Mouse (Mus musculus): ENCODE measurements around the gene Surf6. TPM values are rescaled to one million over a fixed set of nuclear protein-coding genes. Genes with fewer than 3 reads are reported as not detected.
A peak's percentile ranks its signal among the peaks of the same experiment; 100 is the strongest.

The Surf6 gene
- polyA plus RNA-seq, 1 experiment, result 3.4 TPM

- no peaks in the 10 kb centered on the region for H3K27me3 ChIP-seq (ENCODE audit: control insufficient read depth, insufficient read depth, low read length)
- TF ChIP-seq POLR2A (IDR thresholded peaks at IDR 0.05; ENCODE audit: low read depth, low read length), result no peak
- no peak for TF ChIP-seq CTCF (IDR thresholded peaks at IDR 0.05; ENCODE audit: extremely low read depth, insufficient read length, insufficient replicate concordance, low read depth, low read length)
- peak overlapping the region; percentile 82 for H3K4me3 ChIP-seq (ENCODE audit: low read depth, low read length)
- whole genome bisulfite sequencing, result 45% methylated on average over 5 of the region's 5 CpGs
- peaks cover 29% of the 10 kb centered on the region for H3K36me3 ChIP-seq (ENCODE audit: control insufficient read depth, insufficient read depth, low read length)
- H3K4me1 ChIP-seq (ENCODE audit: control insufficient read depth, insufficient read depth, insufficient read length, low read length), result peaks cover 19% of the 10 kb centered on the region
- H3K27ac ChIP-seq (ENCODE audit: insufficient read depth, low read depth, low read length), result no peak overlapping the region
These were observed 9.6 kb upstream of the Surf6 start for GRCm38 (mm10) chr2:26912253-26912770.

GRCm38 (mm10) chr2:26910994-26911765, 8.5 kb upstream of the Surf6 start:
- H3K36me3 ChIP-seq (ENCODE audit: control insufficient read depth, insufficient read depth, low read length), result peaks cover 29% of the 10 kb centered on the region
- under 1% methylated on average over 37 of the region's 37 CpGs for WGBS

GRCm38 (mm10) chr2:26910124-26910993, 7.7 kb upstream of the Surf6 start, which contains the start of the genes Med22 and Rpl7a:
Gene Med22 (minus strand): TSS chr2:26910677.
Gene Rpl7a (plus strand): TSS chr2:26910764.
- TF ChIP-seq POLR2A (IDR thresholded peaks at IDR 0.05; ENCODE audit: low read depth, low read length) (peak; percentile 88), CTCF (IDR thresholded peaks at IDR 0.05; ENCODE audit: extremely low read depth, insufficient read length, insufficient replicate concordance, low read depth, low read length) (no peak)
- under 1% methylated on average over 74 of the region's 74 CpGs for WGBS
- Histone ChIP-seq H3K27ac (ENCODE audit: insufficient read depth, low read depth, low read length) (peak within 1 kb of the TSS; percentile 73), H3K4me1 (ENCODE audit: control insufficient read depth, insufficient read depth, insufficient read length, low read length) (peaks cover 12% of the 10 kb centered on the region), H3K27me3 (ENCODE audit: control insufficient read depth, insufficient read depth, low read length) (no peaks in the 10 kb centered on the region), H3K36me3 (ENCODE audit: control insufficient read depth, insufficient read depth, low read length) (peaks cover 29% of the 10 kb centered on the region), H3K4me3 (ENCODE audit: low read depth, low read length) (peak within 1 kb of the TSS; percentile 82)

More at GRCm38 (mm10) chr2:26910994-26911765, 8.5 kb upstream of the Surf6 start:
- H3K4me3 ChIP-seq (ENCODE audit: low read depth, low read length), result peak overlapping the region; percentile 82
- peak overlapping the region; percentile 69 for H3K27ac ChIP-seq (ENCODE audit: insufficient read depth, low read depth, low read length)
- no peaks in the 10 kb centered on the region for H3K27me3 ChIP-seq (ENCODE audit: control insufficient read depth, insufficient read depth, low read length)
- TF ChIP-seq CTCF (IDR thresholded peaks at IDR 0.05; ENCODE audit: extremely low read depth, insufficient read length, insufficient replicate concordance, low read depth, low read length), result no peak
- TF ChIP-seq POLR2A (IDR thresholded peaks at IDR 0.05; ENCODE audit: low read depth, low read length), result no peak
- H3K4me1 ChIP-seq (ENCODE audit: control insufficient read depth, insufficient read depth, insufficient read length, low read length), result peaks cover 12% of the 10 kb centered on the region

- Histone ChIP-seq H3K27ac (ENCODE audit: insufficient read depth, low read depth, low read length) (no peak overlapping the region), H3K4me3 (ENCODE audit: low read depth, low read length) (no peak overlapping the region), H3K36me3 (ENCODE audit: control insufficient read depth, insufficient read depth, low read length) (peaks cover 28% of the 10 kb centered on the region), H3K4me1 (ENCODE audit: control insufficient read depth, insufficient read depth, insufficient read length, low read length) (peaks cover 12% of the 10 kb centered on the region), H3K27me3 (ENCODE audit: control insufficient read depth, insufficient read depth, low read length) (no peaks in the 10 kb centered on the region)
- TF ChIP-seq CTCF (IDR thresholded peaks at IDR 0.05; ENCODE audit: extremely low read depth, insufficient read length, insufficient replicate concordance, low read depth, low read length), result no peak
- TF ChIP-seq POLR2A (IDR thresholded peaks at IDR 0.05; ENCODE audit: low read depth, low read length), result no peak
These were observed 6.7 kb upstream of the Surf6 start for GRCm38 (mm10) chr2:26909387-26909784.

- TF ChIP-seq POLR2A (IDR thresholded peaks at IDR 0.05; ENCODE audit: low read depth, low read length) (no peak), CTCF (IDR thresholded peaks at IDR 0.05; ENCODE audit: extremely low read depth, insufficient read length, insufficient replicate concordance, low read depth, low read length) (no peak)
- peaks cover 26% of the 10 kb centered on the region for H3K36me3 ChIP-seq (ENCODE audit: control insufficient read depth, insufficient read depth, low read length)
- H3K4me1 ChIP-seq (ENCODE audit: control insufficient read depth, insufficient read depth, insufficient read length, low read length), result peaks cover 12% of the 10 kb centered on the region
- WGBS, result 35% methylated on average over 18 of the region's 18 CpGs
- no peaks in the 10 kb centered on the region for H3K27me3 ChIP-seq (ENCODE audit: control insufficient read depth, insufficient read depth, low read length)
- peak overlapping the region; percentile 32 for H3K4me3 ChIP-seq (ENCODE audit: low read depth, low read length)
- H3K27ac ChIP-seq (ENCODE audit: insufficient read depth, low read depth, low read length), result no peak overlapping the region
These were observed 6.2 kb upstream of the Surf6 start for GRCm38 (mm10) chr2:26908710-26909386.

- H3K27ac ChIP-seq (ENCODE audit: insufficient read depth, low read depth, low read length), result no peak overlapping the region
- TF ChIP-seq POLR2A (IDR thresholded peaks at IDR 0.05; ENCODE audit: low read depth, low read length), result no peak
- peak; percentile 90; the same call in 1 of the 2 replicates for TF ChIP-seq CTCF (IDR thresholded peaks at IDR 0.05; ENCODE audit: extremely low read depth, insufficient read length, insufficient replicate concordance, low read depth, low read length)
- no peaks in the 10 kb centered on the region for H3K27me3 ChIP-seq (ENCODE audit: control insufficient read depth, insufficient read depth, low read length)
- peaks cover 10% of the 10 kb centered on the region for H3K36me3 ChIP-seq (ENCODE audit: control insufficient read depth, insufficient read depth, low read length)
- no peak overlapping the region for H3K4me3 ChIP-seq (ENCODE audit: low read depth, low read length)
- 17% methylated on average over 4 of the region's 4 CpGs for WGBS
- H3K4me1 ChIP-seq (ENCODE audit: control insufficient read depth, insufficient read depth, insufficient read length, low read length), result peaks cover 17% of the 10 kb centered on the region
These were observed 4.4 kb upstream of the Surf6 start for GRCm38 (mm10) chr2:26907109-26907508.

Data from small intestine, adult 2 months (tissue).